Mouse (Mus musculus): ENCODE results near the gene Wdr18. TPM values are rescaled to one million over a fixed set of nuclear protein-coding genes. Genes with fewer than 3 reads are reported as not detected.

Gene Wdr18
- total RNA-seq, 2 experiments from 2014 or later: 21.7 to 24.0 TPM

DNA sequence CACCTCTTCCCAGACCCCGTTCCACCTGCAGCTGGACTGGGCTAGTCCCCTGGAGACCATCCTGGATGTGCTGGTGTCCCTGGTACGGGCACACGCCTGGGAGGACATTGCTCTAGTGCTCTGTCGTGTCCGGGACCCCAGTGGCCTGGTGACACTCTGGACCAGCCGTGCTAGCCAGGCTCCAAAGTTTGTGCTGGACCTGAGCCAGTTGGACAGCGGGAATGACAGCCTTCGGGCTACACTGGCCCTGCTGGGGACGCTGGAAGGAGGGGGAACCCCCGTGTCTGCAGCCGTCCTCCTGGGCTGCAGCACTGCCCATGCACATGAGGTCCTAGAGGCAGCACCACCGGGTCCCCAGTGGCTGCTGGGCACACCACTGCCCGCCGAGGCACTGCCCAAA is 12.9 kb downstream of the Wdr18 start:
- peak; percentile 46 to 59 for DNase-seq
- intact Hi-C loops (cut with DNase I): no loop called here

DNA sequence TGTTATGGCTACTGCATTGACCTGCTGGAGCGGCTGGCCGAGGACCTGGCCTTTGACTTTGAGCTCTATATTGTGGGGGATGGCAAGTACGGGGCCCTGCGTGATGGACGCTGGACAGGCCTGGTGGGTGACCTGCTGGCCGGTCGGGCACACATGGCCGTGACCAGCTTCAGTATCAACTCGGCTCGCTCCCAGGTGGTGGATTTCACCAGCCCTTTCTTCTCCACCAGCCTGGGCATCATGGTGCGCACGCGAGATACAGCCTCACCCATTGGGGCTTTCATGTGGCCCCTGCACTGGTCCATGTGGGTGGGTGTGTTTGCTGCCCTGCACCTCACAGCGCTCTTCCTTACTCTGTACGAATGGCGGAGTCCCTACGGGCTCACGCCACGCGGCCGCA is 14.1 kb downstream of the Wdr18 start:
- no peak for DNase-seq
- intact Hi-C loops (cut with DNase I): no loop called here

DNA sequence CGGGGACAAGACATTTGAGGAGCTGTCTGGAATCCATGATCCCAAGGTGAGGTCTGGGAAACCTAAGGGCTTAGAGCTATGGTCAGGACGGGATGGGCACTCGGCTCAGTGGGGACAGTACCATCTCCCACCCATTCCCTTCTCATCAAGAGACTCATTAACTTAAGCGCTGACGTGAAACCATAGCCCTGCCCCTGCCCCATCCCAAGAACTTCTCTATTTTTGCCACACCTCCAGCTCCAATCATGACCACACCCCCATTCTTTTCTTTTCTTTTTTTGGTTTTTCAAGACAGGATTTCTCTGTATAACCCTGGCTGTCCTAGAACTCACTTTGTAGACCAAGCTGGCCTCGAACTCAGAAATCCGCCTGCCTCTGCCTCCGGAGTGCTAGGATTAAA is 14.7 kb downstream of the Wdr18 start:
- no peak for DNase-seq
- intact Hi-C loops (cut with DNase I): no loop called here

DNA sequence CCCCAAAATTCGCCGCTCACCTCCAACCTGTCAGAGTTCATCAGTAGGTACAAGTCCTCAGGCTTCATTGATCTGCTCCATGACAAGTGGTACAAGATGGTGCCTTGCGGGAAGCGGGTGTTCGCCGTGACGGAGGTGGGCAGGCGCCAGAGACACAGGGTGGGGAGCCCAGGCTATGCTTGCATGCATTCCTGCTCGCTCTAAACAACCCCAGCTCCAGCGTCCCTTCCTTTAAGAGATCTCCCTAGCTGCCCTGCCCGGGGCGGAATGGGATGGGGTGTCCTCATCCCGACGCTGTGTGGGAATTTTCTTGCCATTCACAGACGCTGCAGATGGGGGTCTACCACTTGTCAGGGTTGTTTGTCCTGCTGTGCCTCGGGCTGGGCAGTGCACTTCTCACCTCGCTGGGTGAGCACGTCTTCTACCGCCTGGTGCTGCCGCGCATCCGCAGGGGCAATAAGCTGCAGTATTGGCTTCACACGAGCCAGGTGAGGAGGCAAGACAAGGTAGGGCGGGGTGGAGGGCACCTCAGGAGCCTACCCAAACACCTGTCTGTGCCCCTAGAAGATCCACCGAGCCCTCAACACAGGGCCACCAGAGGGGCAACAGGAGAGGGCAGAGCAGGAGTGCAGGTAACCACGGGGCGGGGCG is 16.2 kb downstream of the Wdr18 start:
- no peak for DNase-seq
- intact Hi-C loops (cut with DNase I): no loop called here

DNA sequence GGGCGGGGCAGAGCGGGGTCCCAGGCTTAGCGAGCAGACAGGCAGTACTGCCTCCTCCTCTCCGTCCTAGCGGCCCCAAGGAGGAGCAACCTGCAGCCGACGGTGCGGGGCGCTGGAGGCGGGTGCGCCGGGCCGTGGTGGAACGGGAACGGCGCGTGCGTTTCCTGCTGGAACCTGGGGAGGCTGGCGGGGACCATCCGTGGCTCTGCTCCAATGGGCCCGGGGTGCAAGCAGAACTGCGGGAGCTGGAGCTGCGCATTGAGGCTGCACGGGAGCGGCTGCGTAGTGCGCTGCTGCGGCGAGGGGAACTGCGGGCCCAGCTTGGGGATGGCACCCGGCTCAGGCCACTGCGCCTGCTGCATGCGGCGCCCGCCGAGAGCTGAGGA is 16.8 kb downstream of the Wdr18 start:
- DNase-seq: no peak
- intact Hi-C loops (cut with DNase I): no loop called here

DNA sequence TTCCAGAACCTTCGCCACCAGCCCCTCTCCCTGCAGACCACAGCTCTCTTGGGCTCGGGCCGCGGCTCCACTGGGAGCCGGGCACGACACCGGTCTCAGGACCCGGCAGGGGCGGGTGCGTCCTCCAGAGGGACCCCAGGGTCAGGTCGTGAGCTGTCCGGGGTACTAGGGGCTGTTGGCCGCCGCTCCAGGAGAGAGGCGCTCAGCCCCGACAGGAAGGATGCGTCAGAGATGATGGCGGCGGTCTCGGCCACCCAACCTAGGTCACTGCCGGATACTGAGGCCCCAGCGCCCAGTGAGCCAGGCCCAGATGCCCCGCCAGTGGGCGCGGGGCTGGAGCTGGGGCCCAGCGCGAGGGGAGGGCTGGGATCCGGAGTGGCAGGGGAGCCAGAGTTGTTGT is 17.4 kb downstream of the Wdr18 start:
- intact Hi-C loops (cut with DNase I): no loop called here
- DNase-seq: no peak

DNA sequence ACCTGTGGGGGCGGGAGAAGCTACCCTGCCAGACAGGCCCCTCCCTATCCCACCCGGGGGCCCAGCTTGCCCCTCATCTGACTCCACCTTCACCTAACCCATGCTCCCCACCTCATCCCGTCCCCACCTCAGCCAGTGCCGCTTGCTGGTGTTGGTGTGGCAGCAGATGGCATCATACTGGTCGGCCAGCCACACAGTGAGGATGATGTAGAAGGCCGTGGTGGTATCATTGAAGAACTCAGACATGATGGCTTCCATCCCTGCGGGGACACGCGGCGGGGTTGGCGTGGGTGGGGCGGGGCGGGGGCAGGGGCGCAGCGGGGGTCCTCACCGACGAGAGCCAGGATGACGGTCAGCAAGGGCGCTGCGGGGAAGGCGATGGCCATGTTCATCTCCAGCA is 18.1 kb downstream of the Wdr18 start:
- intact Hi-C loops (cut with DNase I): no loop called here
- no peak for DNase-seq

DNA sequence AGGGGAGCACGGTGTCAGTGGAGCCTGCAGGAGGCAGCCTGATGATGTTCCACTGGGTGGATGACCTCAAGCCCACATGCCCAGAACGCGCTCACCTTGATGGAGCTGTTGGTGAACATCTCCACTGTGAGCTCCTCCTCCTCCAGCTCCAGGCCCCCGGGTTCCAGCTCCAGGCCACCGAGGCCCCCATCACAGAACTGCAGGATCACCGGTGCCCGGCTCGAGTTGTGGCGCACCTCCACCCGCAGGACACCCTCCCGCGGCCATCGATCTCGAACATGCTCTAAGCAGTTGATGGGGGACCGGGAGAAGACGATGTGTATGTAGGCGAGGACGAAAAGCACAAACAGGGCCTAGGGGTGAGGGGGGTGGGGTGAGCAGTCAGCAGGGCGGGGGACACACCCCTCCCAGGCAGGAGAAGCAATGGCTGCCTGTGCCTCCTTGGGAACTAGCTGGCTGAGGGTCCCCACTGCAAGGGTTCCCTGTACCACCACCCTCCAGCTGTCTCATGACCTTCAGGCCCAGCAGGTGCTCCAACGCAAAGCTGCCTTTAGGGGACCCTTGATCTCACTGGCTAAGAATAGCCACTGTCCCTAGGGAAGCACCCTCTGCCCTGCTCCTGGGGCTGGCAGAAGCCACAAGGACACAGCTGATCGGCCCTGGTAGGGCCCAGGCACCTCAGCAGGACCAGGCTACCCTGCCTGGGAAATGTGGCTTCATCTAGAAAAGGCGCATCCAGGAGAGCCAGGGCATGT is 19.6 kb downstream of the Wdr18 start:
- no peak for DNase-seq
- intact Hi-C loops (cut with DNase I): loop anchor here (2.0 kb wide), 1 partner anchor 17 kb away; no protein-coding TSS in a partner anchor

DNA sequence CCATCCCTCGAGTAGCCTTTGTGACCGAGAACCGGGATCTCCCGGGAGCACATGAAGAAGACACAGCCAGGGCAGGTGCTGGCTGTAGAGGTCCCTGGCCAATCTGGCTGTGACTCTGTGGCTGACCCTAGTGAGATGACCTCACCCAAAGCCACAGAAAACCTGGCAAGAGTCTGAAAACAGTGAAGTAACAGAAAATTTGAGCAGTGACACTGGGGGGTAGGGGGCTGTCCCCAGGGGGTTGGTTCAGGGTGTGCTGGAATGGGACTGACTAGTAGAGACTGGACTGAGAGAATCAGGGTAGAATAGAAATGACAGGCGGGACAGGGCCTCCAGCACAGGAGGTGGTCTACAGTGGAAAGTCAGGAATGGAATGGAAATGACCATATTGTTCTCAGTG is 23.3 kb downstream of the Wdr18 start:
- intact Hi-C loops (cut with DNase I): no loop called here

DNA sequence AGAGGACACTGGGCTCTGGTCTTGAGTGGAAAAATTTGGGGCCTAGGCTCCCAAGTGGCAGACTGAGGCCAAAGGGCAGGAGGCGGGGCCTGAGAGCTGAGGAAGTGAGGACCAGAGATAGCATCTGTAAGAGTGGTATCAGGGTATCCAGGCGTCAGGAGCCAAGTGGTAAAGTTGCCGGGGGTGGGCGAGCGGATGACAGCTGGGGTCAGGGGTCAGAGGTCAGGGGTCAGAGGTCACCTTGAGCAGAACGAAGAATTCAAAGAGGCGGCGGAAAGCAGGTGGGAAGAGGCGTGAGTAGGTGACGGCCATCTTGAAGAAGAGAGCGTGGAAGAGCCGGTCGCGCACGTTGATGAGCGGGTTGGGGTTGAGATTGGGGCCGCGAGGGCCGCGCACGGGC is 23.7 kb downstream of the Wdr18 start:
- DNase-seq: peak; percentile 52 to 66
- intact Hi-C loops (cut with DNase I): no loop called here

More for the DNA sequence above, 23.3 kb downstream of the Wdr18 start:
- DNase-seq: no peak

DNA sequence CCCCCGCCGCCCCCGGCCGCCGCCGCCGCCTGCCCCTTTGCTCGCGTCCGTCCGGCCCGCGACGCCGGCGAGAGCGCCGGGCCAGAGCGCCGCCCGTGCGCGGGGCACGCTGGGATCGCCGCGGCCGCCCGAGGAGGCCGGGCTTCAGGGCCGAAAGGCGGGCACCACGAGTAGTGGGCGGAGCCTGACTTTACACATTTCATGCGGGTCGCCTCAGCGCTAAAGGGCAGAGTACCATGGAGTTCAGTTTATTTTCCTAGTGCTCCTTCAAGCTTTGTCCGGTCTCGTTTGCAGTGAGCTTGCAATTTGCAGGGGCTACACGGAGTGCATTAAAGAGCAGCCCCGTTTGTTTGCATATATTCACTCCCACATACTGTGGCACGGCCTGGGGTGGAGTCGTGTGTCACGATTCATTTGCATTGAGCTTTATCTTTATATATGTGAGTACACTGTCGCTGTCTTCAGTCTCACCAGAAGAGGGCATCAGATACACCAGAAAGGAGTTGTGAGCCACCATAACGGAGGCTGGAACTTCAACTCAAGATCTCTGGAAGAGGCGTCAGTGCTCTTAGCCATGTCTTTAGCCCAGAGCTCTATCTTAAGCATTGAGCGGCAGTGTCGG is 24.4 kb downstream of the Wdr18 start, which contains the start of gene Tmem259:
TSS of gene Tmem259 (minus strand) at position 136 of the 622 bp plus-strand sequence.
- DNase-seq: peak; percentile 90 to 93
- intact Hi-C loops (cut with DNase I): no loop called here

DNA sequence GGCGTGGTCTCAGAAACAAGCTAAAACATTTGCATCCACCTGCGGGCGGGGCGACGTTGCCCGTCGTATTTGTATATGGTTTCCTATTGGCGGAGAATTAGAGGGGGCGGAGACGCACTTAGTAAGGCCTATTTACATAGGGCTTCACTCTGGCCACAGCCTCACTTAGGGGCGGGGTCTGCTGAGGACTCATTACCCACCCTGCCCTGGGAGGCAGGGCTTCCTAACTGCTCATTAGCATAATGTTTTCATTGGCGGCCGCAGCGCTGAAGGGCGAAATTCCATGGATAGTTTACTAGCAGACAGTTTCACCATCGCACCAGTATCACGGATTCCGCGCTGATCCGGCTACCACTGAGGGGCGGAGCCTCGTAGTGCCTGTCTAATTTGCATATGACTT is 24.9 kb downstream of the Wdr18 start:
- intact Hi-C loops (cut with DNase I): loop anchor here (5.0 kb wide), 1 partner anchor 67 kb away; no protein-coding TSS in a partner anchor
- peak; percentile 92 to 94 for DNase-seq

DNA sequence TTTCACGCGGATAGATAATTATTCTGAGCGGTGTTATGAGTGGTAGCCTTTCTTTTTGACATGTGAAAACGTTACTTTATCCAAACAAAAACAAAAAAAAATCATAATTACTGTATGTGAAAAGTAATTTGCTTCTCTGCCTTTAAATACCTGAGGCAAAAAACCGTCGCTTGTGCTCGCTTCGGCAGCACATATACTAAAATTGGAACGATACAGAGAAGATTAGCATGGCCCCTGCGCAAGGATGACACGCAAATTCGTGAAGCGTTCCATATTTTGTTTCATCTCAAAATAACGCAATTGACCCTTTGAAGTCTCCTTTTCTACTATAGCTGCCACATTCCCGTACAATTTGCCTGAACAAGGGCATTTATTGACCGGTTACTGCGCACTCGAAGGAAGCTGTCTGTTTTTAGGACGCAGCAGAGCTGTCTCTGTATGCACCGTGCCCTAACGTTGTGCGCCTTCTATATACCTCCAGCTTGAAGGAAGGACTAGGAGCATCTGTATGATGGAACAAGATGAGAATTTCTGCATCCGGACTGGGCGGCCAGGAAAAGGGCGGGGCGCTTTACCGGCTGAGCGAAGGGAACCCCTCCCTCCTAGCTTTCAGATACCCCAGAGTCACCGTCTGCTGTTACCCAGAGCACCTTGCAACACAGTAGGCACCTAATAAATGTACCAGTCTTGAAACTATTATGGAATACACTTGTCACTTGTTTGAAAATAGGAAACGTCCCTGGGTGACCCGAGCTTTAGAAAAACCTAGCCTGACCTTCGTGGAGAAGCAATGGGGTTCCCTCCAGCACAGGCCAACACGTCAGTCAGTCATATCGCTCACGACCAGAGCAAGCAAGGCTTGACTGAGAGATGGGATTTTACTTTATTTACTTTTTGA is 25.6 kb downstream of the Wdr18 start:
- peak; percentile 61 to 71 for DNase-seq
- intact Hi-C loops (cut with DNase I): loop anchor here (2.0 to 5.0 kb wide), 3 partner anchors 67 to 155 kb away; partner anchors contain the start of genes Cbarp and Stk11

DNA sequence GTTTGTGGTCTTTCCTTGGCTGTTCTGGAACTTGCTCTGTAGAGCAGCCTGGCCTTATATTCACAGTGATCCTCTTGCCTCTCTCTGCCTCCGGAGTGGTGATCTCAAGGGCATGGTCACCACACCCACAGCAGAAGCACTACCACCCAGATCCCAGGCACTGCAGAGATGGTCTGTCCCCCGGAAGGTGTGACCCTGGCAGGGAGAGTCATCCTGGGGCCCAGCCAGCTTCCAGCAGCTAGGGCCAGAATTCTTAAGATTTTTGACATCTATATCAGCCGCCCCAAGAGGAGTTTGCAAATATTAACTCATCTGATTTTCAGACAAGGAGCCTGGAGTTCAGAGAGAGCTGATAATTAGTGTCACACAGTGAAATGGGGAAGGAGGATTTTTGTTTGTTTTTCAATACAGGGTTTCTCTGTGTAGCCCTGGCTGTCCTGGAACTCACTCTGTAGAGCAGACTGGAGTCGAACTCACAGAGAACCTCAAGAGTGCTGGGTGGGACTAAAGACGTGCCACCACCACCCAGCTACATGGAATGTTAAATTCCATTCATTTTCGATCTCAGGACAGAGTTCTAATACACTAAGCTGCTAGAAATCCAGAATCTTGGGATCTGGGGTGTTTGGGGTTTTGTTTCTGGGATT is 26.4 kb downstream of the Wdr18 start:
- intact Hi-C loops (cut with DNase I): loop anchor here (2.0 to 5.0 kb wide), 3 partner anchors 66 to 154 kb away; partner anchors contain the start of genes Cbarp and Stk11
- peak; percentile 42 to 67 for DNase-seq

DNA sequence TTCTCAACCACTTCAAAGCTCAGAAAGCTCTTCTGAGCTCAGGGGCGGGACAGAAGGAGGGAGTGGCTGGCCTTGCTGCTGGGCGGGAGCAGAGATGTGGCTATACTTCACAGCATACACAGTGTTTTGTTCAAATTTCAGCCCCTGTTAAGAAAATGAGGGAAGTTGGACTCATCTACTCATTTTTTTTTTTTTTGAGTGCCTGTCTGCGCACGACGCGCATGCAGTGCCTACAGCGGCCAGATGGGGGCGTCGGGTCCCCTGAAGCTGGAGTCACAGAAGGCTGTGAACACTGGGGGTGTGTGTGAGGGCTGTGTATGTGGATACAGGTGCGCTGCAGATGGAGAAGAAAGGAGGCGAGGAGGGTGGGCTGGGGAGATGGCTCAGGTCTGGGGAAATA is 27.0 kb downstream of the Wdr18 start:
- DNase-seq: peak; percentile 89 to 94
- intact Hi-C loops (cut with DNase I): loop anchor here (2.0 to 5.0 kb wide), 3 partner anchors 65 to 154 kb away; partner anchors contain the start of genes Cbarp and Stk11

DNA sequence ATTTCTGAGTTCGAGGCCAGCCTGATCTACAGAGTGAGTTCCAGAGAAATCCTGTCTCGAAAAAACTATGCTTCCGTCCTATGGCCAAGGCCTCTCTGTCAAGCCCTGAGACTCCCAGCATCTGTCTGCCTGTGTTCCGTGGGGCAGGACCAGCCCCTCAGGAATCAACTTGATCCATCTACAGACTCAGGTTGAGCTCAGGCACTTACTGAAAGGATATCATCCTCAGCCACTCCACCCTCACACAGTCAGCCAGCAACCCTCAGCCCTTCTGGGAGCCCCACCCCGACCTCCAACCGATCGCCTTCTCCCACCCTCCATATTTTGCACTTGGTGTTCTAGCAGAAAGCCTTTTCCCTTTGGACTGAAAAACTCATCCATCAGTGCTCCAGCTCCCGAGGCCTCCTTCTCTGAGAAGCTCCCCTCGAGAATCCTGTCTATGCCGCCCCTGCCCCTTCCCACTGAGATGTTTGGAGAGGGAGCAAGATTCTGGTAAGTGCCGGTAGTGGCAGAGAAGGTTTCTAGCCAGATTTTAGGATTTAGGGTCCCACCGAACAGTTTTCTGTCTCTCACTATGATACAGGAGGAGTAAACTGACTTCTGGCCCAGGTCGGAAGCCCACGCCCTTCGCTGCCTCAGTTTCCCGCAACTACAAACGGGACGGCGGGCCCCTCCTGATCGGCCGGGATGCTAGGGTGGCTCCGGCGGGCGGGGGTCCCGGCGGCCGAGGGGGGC is 28.0 kb downstream of the Wdr18 start:
- intact Hi-C loops (cut with DNase I): loop anchor here (2.0 to 5.0 kb wide), 4 partner anchors 47 to 153 kb away; partner anchors contain the start of genes Cbarp and Stk11
- DNase-seq: no peak

DNA sequence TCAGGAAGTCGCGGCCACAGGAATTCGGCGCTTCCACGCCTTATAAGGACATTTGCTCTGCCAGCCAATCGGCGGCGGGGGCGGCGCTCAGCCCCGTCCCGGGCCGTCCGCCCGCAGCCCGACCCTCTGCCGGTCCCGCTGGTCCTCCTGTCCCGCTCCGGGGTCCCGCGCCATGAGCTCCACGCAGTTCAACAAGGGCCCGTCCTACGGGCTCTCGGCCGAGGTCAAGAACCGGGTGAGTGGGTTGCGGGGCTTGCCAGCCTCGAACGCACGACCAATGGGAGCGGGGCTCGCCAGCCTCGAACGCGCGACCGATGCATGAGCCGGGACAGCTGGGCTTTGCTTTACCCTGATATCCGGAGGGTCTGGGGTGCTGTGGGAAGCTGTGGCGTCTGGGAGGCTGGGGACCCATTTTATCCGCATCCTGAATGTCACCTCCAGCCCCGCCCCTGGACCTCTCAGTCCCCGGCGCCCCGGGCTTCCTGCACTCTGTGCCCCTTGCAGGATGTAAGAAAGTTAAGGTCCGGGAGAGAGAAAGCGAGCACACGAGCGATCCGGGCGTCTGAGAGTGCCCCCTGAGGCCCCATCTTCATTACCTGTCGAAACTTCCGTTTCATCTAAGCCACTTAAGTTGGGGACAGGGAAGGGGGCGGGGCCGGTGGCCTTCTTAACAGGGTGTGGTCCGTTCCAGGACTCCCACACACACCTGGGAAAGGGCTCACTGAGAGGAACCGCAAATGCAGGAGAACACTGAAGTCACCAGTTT is 28.7 kb downstream of the Wdr18 start, which contains the start of gene Cnn2:
TSS of gene Cnn2 (plus strand) at position 79 of the 766 bp plus-strand sequence.
- peak; percentile 75 to 81 for DNase-seq
- intact Hi-C loops (cut with DNase I): loop anchor here (2.0 to 5.0 kb wide), 2 partner anchors 46 to 64 kb away; no protein-coding TSS in a partner anchor

DNA sequence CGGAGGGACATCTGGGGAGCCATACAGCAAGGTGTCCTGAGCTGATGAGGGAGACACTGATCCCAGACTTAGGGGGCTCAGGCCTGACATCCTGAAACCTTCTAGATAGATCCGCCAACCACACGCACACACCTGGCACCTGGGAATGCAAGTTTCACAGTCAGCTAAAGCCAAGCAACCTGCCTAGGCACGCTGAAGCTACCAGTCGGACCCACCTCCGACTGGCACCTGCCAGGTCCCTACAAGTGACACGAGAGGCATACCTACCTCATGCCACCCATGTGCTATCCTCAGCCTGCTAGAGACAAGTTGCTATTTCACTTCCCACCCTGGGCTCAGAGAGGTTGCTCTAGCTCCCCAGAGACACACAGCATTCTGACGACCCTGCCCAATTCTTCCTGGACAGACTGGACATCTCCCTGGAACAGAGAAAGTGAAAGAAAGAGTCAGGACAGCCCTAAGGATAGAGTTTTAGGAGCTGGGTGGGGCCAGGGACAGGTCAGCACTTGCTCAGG is 29.4 kb downstream of the Wdr18 start:
- no peak for DNase-seq
- intact Hi-C loops (cut with DNase I): loop anchor here (2.0 to 5.0 kb wide), 2 partner anchors 45 to 63 kb away; no protein-coding TSS in a partner anchor

All from heart, postnatal 14 days (tissue).